Mouse (Mus musculus) kidney, embryonic 16.5 days (tissue): ENCODE measurements around the gene Spice1. TPM values are rescaled to one million over a fixed set of nuclear protein-coding genes. Genes with fewer than 3 reads are reported as not detected.

Experiments
- ATAC-seq: fragments of 200-750 bp; cut with Nextera tagmentation; 2 replicates; pipeline ENCODE4 v1.8.0; 2017; ENCODE audit warnings: moderate TSS enrichment; ENCODE audit not compliant: low FRiP score, low TSS enrichment
- H3K27ac ChIP-seq: fragments of 300-500 bp; sonication (generic); 2 replicates; pipeline ENCODE4 v1.5.1; 2014; ENCODE audit warnings: low read length
- H3K27me3 ChIP-seq: fragments of 300-500 bp; sonication (generic); 2 replicates; pipeline ENCODE4 v1.6.1; 2014; ENCODE audit warnings: low read length, control low read depth, mixed read lengths; ENCODE audit not compliant: insufficient read depth
- H3K36me3 ChIP-seq: fragments of 300-500 bp; sonication (generic); 2 replicates; pipeline ENCODE4 v1.6.1; 2014; ENCODE audit warnings: low read length, control low read depth, mixed read lengths; ENCODE audit not compliant: insufficient read depth
- H3K4me1 ChIP-seq: fragments of 300-500 bp; sonication (generic); 2 replicates; pipeline ENCODE4 v1.6.1; 2014; ENCODE audit warnings: low read length, control low read depth, mixed read lengths; ENCODE audit not compliant: insufficient read depth
- H3K4me2 ChIP-seq: fragments of 300-500 bp; sonication (generic); replicated peaks from 2 replicates; pipeline ENCODE4 v1.6.1; 2014; ENCODE audit warnings: low read depth, low read length
- H3K4me3 ChIP-seq: fragments of 300-500 bp; sonication (generic); 2 replicates; pipeline ENCODE4 v1.5.1; 2014; ENCODE audit warnings: mild to moderate bottlenecking, low read length
- H3K9ac ChIP-seq: fragments of 300-500 bp; sonication (generic); replicated peaks from 2 replicates; pipeline ENCODE4 v1.6.1; 2014; ENCODE audit warnings: low read length
- H3K9me3 ChIP-seq: fragments of 300-500 bp; sonication (generic); 2 replicates; pipeline ENCODE4 v1.6.1; 2016; ENCODE audit warnings: low read length, control low read depth
- WGBS: fragments of 180-500 bp; shearing (Covaris S2); extraction: QIAGEN DNeasy Blood & Tissue Kit; methylation state at CpG from one replicate; pipeline ENCODE4 v1.1.7; 2014; 5-methylcytosine and 5-hydroxymethylcytosine counted together
- polyA plus RNA-seq: library from polyadenylated mRNA; unstranded; fragments of >200 nt; fragmentation: Nextera tagmentation; extraction: Ambion mirVana; gene quantifications from 2 replicates; pipeline ENCODE4 v1.2.1, GENCODE M21; 2015

Gene Spice1
- polyA plus RNA-seq, 1 experiment from 2014 or later, result 28.0 TPM

DNA sequence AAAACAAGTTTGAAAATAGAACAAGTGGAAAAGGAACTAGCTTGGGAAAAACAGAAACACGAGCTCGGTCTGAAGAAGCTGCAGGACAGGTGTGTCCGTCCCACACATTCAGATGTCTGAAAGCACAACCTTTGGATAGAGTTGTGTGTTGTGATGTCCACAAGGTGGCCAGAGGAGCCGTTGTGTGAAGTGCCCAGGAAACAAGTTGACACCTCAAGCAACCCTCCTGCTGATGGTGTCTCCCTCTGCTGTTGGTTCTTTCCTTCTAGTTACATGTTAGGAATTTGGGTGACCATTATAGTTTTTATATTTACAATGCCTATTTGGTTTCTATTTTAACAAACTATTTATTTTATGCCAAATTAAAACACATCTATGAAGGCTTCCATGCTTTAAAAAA, 88.6 kb downstream of the Spice1 start:
- H3K9me3 ChIP-seq, result no peaks in the 10 kb centered on the region
- H3K27ac ChIP-seq, result no peak overlapping the region
- H3K4me1 ChIP-seq, result no peaks in the 10 kb centered on the region
- H3K4me3 ChIP-seq, result no peak overlapping the region
- no peak overlapping the region for H3K9ac ChIP-seq
- H3K27me3 ChIP-seq, result no peaks in the 10 kb centered on the region
- no peak for ATAC-seq
- no peak overlapping the region for H3K4me2 ChIP-seq
- WGBS, result 71% methylated on average over 4 of the region's 4 CpGs
- no peaks in the 10 kb centered on the region for H3K36me3 ChIP-seq

Other genes starting within 250 kb of the Spice1 start
- 116 and 123 TPM in 2 replicates for gene Atp6v1a, start 207.4 kb upstream of the Spice1 start, polyA plus RNA-seq
- 102 and 106 TPM in 2 replicates for gene Naa50, start 207.3 kb upstream of the Spice1 start, polyA plus RNA-seq
- 3.0 and 3.5 TPM in 2 replicates for gene Usf3, start 173.9 kb upstream of the Spice1 start, polyA plus RNA-seq
- 0.75 and 0.76 TPM in 2 replicates for gene Sidt1, start 13.9 kb upstream of the Spice1 start, polyA plus RNA-seq
- 0.54 and 0.74 TPM in 2 replicates for gene Cfap44, start 47.7 kb downstream of the Spice1 start, polyA plus RNA-seq
- 23.2 and 24.0 TPM in 2 replicates for gene Boc, start 211.8 kb downstream of the Spice1 start, polyA plus RNA-seq